Mouse (Mus musculus): ENCODE data around the gene Mss51. TPM values are rescaled to one million over a fixed set of nuclear protein-coding genes. Genes with fewer than 3 reads are reported as not detected.
A peak's percentile ranks its signal among the peaks of the same experiment; 100 is the strongest.

Mss51 gene
- polyA plus RNA-seq, 1 experiment from 2014 or later: 0.84 TPM

GRCm38 (mm10) chr14:20481211-20481610 lies 15.5 kb downstream of the Mss51 start:
- 15% methylated on average over 5 of the region's 5 CpGs for WGBS
- Histone ChIP-seq H3K4me2 (replicated peaks) (no peak overlapping the region), H3K9me3 (no peaks in the 10 kb centered on the region), H3K9ac (replicated peaks) (no peak overlapping the region), H3K27ac (replicated peaks) (no peak overlapping the region), H3K4me3 (no peak overlapping the region), H3K27me3 (peaks cover 14% of the 10 kb centered on the region; the same call in 1 of the 2 replicates), H3K36me3 (peaks cover 15% of the 10 kb centered on the region; the same call in 1 of the 2 replicates), H3K4me1 (peaks cover 8% of the 10 kb centered on the region)
- no peak for ATAC-seq (ENCODE audit: low FRiP score, low read depth)

GRCm38 (mm10) chr14:20480195-20480579 lies 16.5 kb downstream of the Mss51 start:
- 75% methylated on average over 1 of the region's 1 CpGs for WGBS
- Histone ChIP-seq H3K27me3 (peaks cover 14% of the 10 kb centered on the region; the same call in 1 of the 2 replicates), H3K4me3 (peak overlapping the region; percentile 62), H3K4me1 (peaks cover 8% of the 10 kb centered on the region), H3K4me2 (replicated peaks) (peak overlapping the region; percentile 97), H3K36me3 (peaks cover 15% of the 10 kb centered on the region; the same call in 1 of the 2 replicates), H3K27ac (replicated peaks) (no peak overlapping the region), H3K9me3 (no peaks in the 10 kb centered on the region), H3K9ac (replicated peaks) (peak overlapping the region; percentile 57; the same call in 1 of the 2 replicates)
- no peak for ATAC-seq (ENCODE audit: low FRiP score, low read depth)

- Histone ChIP-seq H3K4me3 (peak within 1 kb of the TSS; percentile 62), H3K27ac (replicated peaks) (no peak within 1 kb of the TSS), H3K36me3 (peaks cover 9% of the 10 kb centered on the region; the same call in 1 of the 2 replicates), H3K9me3 (no peaks in the 10 kb centered on the region), H3K4me2 (replicated peaks) (peak within 1 kb of the TSS; percentile 97), H3K9ac (replicated peaks) (peak within 1 kb of the TSS; percentile 57), H3K27me3 (peaks cover 14% of the 10 kb centered on the region; the same call in 1 of the 2 replicates), H3K4me1 (peaks cover 8% of the 10 kb centered on the region)
- WGBS: 2% methylated on average over 48 of the region's 48 CpGs
- ATAC-seq (ENCODE audit: low FRiP score, low read depth): peak; percentile 70; the same call in 1 of the 2 replicates
Observed at GRCm38 (mm10) chr14:20479291-20480194, 17.2 kb downstream of the Mss51 start, which contains the start of gene Anxa7. TSS of gene Anxa7 (minus strand) at chr14:20480133.

- WGBS: 32% methylated on average over 7 of the region's 7 CpGs
- Histone ChIP-seq H3K9ac (replicated peaks) (no peak overlapping the region), H3K36me3 (peaks cover 2% of the 10 kb centered on the region; the same call in 1 of the 2 replicates), H3K4me3 (peak overlapping the region; percentile 62; the same call in 1 of the 2 replicates), H3K27me3 (peaks cover 14% of the 10 kb centered on the region; the same call in 1 of the 2 replicates), H3K4me2 (replicated peaks) (peak overlapping the region; percentile 97), H3K27ac (replicated peaks) (no peak overlapping the region), H3K9me3 (no peaks in the 10 kb centered on the region), H3K4me1 (peaks cover 8% of the 10 kb centered on the region)
- ATAC-seq (ENCODE audit: low FRiP score, low read depth): no peak
Observed at GRCm38 (mm10) chr14:20478801-20479200, 17.9 kb downstream of the Mss51 start.

GRCm38 (mm10) chr14:20478385-20478784 lies 18.3 kb downstream of the Mss51 start:
- no peak overlapping the region for H3K4me3 ChIP-seq

GRCm38 (mm10) chr14:20477261-20478025 lies 19.3 kb downstream of the Mss51 start:
- Histone ChIP-seq H3K9me3 (no peaks in the 10 kb centered on the region), H3K4me1 (peaks cover 8% of the 10 kb centered on the region), H3K27me3 (peaks cover 14% of the 10 kb centered on the region; the same call in 1 of the 2 replicates), H3K9ac (replicated peaks) (no peak overlapping the region), H3K36me3 (no peaks in the 10 kb centered on the region), H3K4me2 (replicated peaks) (no peak overlapping the region), H3K4me3 (no peak overlapping the region), H3K27ac (replicated peaks) (no peak overlapping the region)
- ATAC-seq (ENCODE audit: low FRiP score, low read depth): no peak
- WGBS: 34% methylated on average over 4 of the region's 4 CpGs

More at GRCm38 (mm10) chr14:20478385-20478784, 18.3 kb downstream of the Mss51 start:
- Histone ChIP-seq H3K9me3 (no peaks in the 10 kb centered on the region), H3K27ac (replicated peaks) (no peak overlapping the region), H3K4me1 (peaks cover 8% of the 10 kb centered on the region), H3K4me2 (replicated peaks) (no peak overlapping the region), H3K36me3 (no peaks in the 10 kb centered on the region), H3K27me3 (peaks cover 14% of the 10 kb centered on the region; the same call in 1 of the 2 replicates), H3K9ac (replicated peaks) (no peak overlapping the region)
- ATAC-seq (ENCODE audit: low FRiP score, low read depth): no peak
- 56% methylated on average over 3 of the region's 3 CpGs for WGBS

- Histone ChIP-seq H3K4me2 (replicated peaks) (no peak overlapping the region), H3K4me1 (no peaks in the 10 kb centered on the region), H3K27ac (replicated peaks) (no peak overlapping the region), H3K9ac (replicated peaks) (no peak overlapping the region), H3K4me3 (no peak overlapping the region), H3K36me3 (no peaks in the 10 kb centered on the region), H3K9me3 (no peaks in the 10 kb centered on the region), H3K27me3 (no peaks in the 10 kb centered on the region)
- no peak for ATAC-seq (ENCODE audit: low FRiP score, low read depth)
- 82% methylated on average over 14 of the region's 14 CpGs for WGBS
Observed at GRCm38 (mm10) chr14:20460216-20460615, 36.5 kb downstream of the Mss51 start.

GRCm38 (mm10) chr14:20458378-20458777 lies 38.3 kb downstream of the Mss51 start:
- Histone ChIP-seq H3K27me3 (no peaks in the 10 kb centered on the region), H3K4me3 (no peak overlapping the region), H3K27ac (replicated peaks) (no peak overlapping the region), H3K36me3 (no peaks in the 10 kb centered on the region), H3K9ac (replicated peaks) (no peak overlapping the region), H3K4me1 (no peaks in the 10 kb centered on the region), H3K4me2 (replicated peaks) (no peak overlapping the region), H3K9me3 (no peaks in the 10 kb centered on the region)
- no peak for ATAC-seq (ENCODE audit: low FRiP score, low read depth)
- 93% methylated on average over 9 of the region's 9 CpGs for WGBS

- WGBS: 93% methylated on average over 5 of the region's 5 CpGs
Observed at GRCm38 (mm10) chr14:20452929-20453328, 43.8 kb downstream of the Mss51 start.

GRCm38 (mm10) chr14:20451765-20452331 lies 44.9 kb downstream of the Mss51 start, which contains the start of gene Cfap70:
TSS of gene Cfap70 (minus strand) at chr14:20452226.
- Histone ChIP-seq H3K27ac (replicated peaks) (no peak within 1 kb of the TSS), H3K4me1 (peaks cover 8% of the 10 kb centered on the region), H3K4me3 (peak within 1 kb of the TSS; percentile 40), H3K36me3 (no peaks in the 10 kb centered on the region), H3K9ac (replicated peaks) (0 out of 2 replicates have a peak within 1 kb of the TSS, but pooled peaks have one; percentile 31), H3K9me3 (no peaks in the 10 kb centered on the region), H3K4me2 (replicated peaks) (peak within 1 kb of the TSS; percentile 56), H3K27me3 (no peaks in the 10 kb centered on the region; the same call in 1 of the 2 replicates)
- WGBS: 3% methylated on average over 15 of the region's 15 CpGs
- peak; percentile 56; the same call in 1 of the 2 replicates for ATAC-seq (ENCODE audit: low FRiP score, low read depth)

More at GRCm38 (mm10) chr14:20452929-20453328, 43.8 kb downstream of the Mss51 start:
- Histone ChIP-seq H3K4me1 (peaks cover 8% of the 10 kb centered on the region), H3K27me3 (no peaks in the 10 kb centered on the region; the same call in 1 of the 2 replicates), H3K27ac (replicated peaks) (no peak overlapping the region), H3K4me3 (no peak overlapping the region), H3K4me2 (replicated peaks) (no peak overlapping the region), H3K9me3 (no peaks in the 10 kb centered on the region), H3K9ac (replicated peaks) (no peak overlapping the region), H3K36me3 (no peaks in the 10 kb centered on the region)
- no peak for ATAC-seq (ENCODE audit: low FRiP score, low read depth)

GRCm38 (mm10) chr14:20451302-20451701 lies 45.4 kb downstream of the Mss51 start:
- 0 out of 2 replicates have a peak overlapping the region, but pooled peaks have one; percentile 31 for H3K9ac ChIP-seq (replicated peaks)
- WGBS: 16% methylated on average over 2 of the region's 2 CpGs
- H3K27me3 ChIP-seq: no peaks in the 10 kb centered on the region; the same call in 1 of the 2 replicates
- H3K4me3 ChIP-seq: peak overlapping the region; percentile 40
- H3K9me3 ChIP-seq: no peaks in the 10 kb centered on the region
- H3K27ac ChIP-seq (replicated peaks): no peak overlapping the region
- H3K4me2 ChIP-seq (replicated peaks): peak overlapping the region; percentile 56
- H3K36me3 ChIP-seq: no peaks in the 10 kb centered on the region
- ATAC-seq (ENCODE audit: low FRiP score, low read depth): no peak
- H3K4me1 ChIP-seq: peaks cover 8% of the 10 kb centered on the region

Data from midbrain, embryonic 12.5 days (tissue).